Mouse (Mus musculus): Measurements from ENCODE around the gene Dnah7b. TPM values are rescaled to one million over a fixed set of nuclear protein-coding genes. Genes with fewer than 3 reads are reported as not detected.
"Not testable (repeated sequence)": the region's sequence is repeated elsewhere in the genome, so short reads cannot be mapped to it uniquely, and the experiment has no call there.

Gene Dnah7b
- polyA plus RNA-seq, 1 experiment from 2014 or later = 2.3 TPM

DNA sequence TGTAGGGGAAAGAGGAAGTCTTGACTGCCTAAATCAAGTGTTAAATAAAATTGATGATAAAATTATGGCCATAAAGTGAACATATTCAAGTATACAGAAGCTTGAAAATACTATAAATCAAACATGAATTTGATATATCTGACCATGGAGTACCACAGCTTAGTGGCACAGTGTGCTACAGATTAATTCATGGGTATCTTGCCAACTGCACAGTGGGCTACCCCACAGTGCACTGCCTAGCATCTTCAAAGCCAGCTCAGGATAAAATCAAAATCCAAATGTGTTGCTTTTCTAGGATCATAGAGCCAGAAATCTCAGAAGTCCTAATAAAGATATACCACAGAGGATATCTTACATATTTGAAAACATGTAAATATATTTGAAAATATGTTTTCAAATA, 46.5 kb downstream of the Dnah7b start:
- not testable (repeated sequence) for ATAC-seq (ENCODE audit: low FRiP score); H3K9me3 ChIP-seq (ENCODE audit: control insufficient read depth, low read length); H3K4me1 ChIP-seq (ENCODE audit: control insufficient read depth, insufficient read depth, low read length); H3K36me3 ChIP-seq (ENCODE audit: control insufficient read depth, insufficient read depth, low read length); H3K4me2 ChIP-seq; H3K9ac ChIP-seq (ENCODE audit: low read length); H3K27ac ChIP-seq (ENCODE audit: low read depth, low read length); DNase-seq (ENCODE audit: low spot score, missing footprints); H3K27me3 ChIP-seq (ENCODE audit: control insufficient read depth, insufficient read depth, low read length); H3K4me3 ChIP-seq (ENCODE audit: low read depth, low read length)

DNA sequence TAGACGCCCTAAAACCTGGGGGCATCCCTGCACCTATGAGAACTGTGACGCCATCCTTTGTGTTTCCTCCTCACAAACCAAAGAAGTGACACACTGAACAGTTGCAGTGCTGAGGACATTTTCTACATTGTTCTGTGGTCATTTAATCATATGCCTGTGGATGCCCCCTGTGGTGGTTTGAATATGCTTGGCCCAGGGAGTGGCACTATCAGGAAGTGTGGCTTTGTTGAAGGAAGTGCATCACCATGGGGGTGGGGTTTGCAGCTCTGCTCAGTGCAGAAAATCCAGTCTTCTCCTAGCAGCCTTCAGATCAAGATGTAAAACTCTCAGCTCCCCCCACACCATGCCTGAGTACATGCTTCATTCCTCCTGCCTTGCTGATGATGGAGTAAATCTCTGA, 51.1 kb downstream of the Dnah7b start:
- H3K9me3 ChIP-seq (ENCODE audit: control insufficient read depth, low read length); H3K27ac ChIP-seq (ENCODE audit: low read depth, low read length); ATAC-seq (ENCODE audit: low FRiP score); H3K9ac ChIP-seq (ENCODE audit: low read length); H3K4me2 ChIP-seq; H3K4me1 ChIP-seq (ENCODE audit: control insufficient read depth, insufficient read depth, low read length); H3K27me3 ChIP-seq (ENCODE audit: control insufficient read depth, insufficient read depth, low read length); H3K4me3 ChIP-seq (ENCODE audit: low read depth, low read length); DNase-seq (ENCODE audit: low spot score, missing footprints); H3K36me3 ChIP-seq (ENCODE audit: control insufficient read depth, insufficient read depth, low read length): not testable (repeated sequence)
- WGBS = 87% methylated on average over 2 of the region's 2 CpGs

GRCm38 (mm10) chr1:46128058-46128457, 61.9 kb downstream of the Dnah7b start:
- no peak for DNase-seq (ENCODE audit: low spot score, missing footprints)
- Histone ChIP-seq H3K36me3 (ENCODE audit: control insufficient read depth, insufficient read depth, low read length) (no peaks in the 10 kb centered on the region), H3K9ac (ENCODE audit: low read length) (no peak overlapping the region), H3K4me3 (ENCODE audit: low read depth, low read length) (no peak overlapping the region), H3K4me2 (no peak overlapping the region), H3K27me3 (ENCODE audit: control insufficient read depth, insufficient read depth, low read length) (no peaks in the 10 kb centered on the region), H3K4me1 (ENCODE audit: control insufficient read depth, insufficient read depth, low read length) (no peaks in the 10 kb centered on the region), H3K27ac (ENCODE audit: low read depth, low read length) (no peak overlapping the region), H3K9me3 (ENCODE audit: control insufficient read depth, low read length) (no peaks in the 10 kb centered on the region)
- no peak for ATAC-seq (ENCODE audit: low FRiP score)
- WGBS = 73% methylated on average over 4 of the region's 4 CpGs

GRCm38 (mm10) chr1:46196835-46197234, 130.7 kb downstream of the Dnah7b start:
- 18% methylated on average over 2 of the region's 2 CpGs for WGBS
- ATAC-seq (ENCODE audit: low FRiP score) = peak; percentile 70
- H3K27me3 ChIP-seq (ENCODE audit: control insufficient read depth, insufficient read depth, low read length); H3K4me3 ChIP-seq (ENCODE audit: low read depth, low read length); H3K9me3 ChIP-seq (ENCODE audit: control insufficient read depth, low read length); H3K27ac ChIP-seq (ENCODE audit: low read depth, low read length); H3K9ac ChIP-seq (ENCODE audit: low read length); H3K36me3 ChIP-seq (ENCODE audit: control insufficient read depth, insufficient read depth, low read length); DNase-seq (ENCODE audit: low spot score, missing footprints); H3K4me1 ChIP-seq (ENCODE audit: control insufficient read depth, insufficient read depth, low read length); H3K4me2 ChIP-seq: not testable (repeated sequence)

DNA sequence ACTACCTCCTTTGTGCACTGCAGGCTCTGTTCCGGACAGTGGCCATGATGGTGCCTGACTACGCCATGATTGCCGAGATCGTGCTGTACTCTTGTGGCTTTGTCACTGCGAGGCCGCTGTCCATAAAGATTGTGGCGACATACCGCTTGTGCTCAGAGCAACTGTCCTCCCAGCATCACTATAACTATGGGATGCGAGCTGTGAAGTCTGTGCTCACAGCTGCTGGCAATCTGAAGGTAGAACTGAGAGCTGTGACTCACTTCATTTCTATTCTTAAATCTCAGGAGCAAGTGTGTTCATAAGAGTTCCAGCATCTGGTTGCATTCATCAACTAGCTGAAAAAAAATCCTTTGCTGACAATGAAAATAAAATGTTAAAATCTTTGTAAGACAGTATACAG, 135.1 kb downstream of the Dnah7b start:
- not testable (repeated sequence) for DNase-seq (ENCODE audit: low spot score, missing footprints); H3K27ac ChIP-seq (ENCODE audit: low read depth, low read length); H3K9ac ChIP-seq (ENCODE audit: low read length); H3K36me3 ChIP-seq (ENCODE audit: control insufficient read depth, insufficient read depth, low read length); ATAC-seq (ENCODE audit: low FRiP score); H3K9me3 ChIP-seq (ENCODE audit: control insufficient read depth, low read length); H3K27me3 ChIP-seq (ENCODE audit: control insufficient read depth, insufficient read depth, low read length); H3K4me1 ChIP-seq (ENCODE audit: control insufficient read depth, insufficient read depth, low read length); H3K4me3 ChIP-seq (ENCODE audit: low read depth, low read length); H3K4me2 ChIP-seq
- WGBS = 94% methylated on average over 9 of the region's 9 CpGs

GRCm38 (mm10) chr1:46210014-46210588, 144.0 kb downstream of the Dnah7b start:
- not testable (repeated sequence) for H3K4me1 ChIP-seq (ENCODE audit: control insufficient read depth, insufficient read depth, low read length); H3K4me2 ChIP-seq; DNase-seq (ENCODE audit: low spot score, missing footprints); H3K9me3 ChIP-seq (ENCODE audit: control insufficient read depth, low read length); H3K9ac ChIP-seq (ENCODE audit: low read length); H3K27ac ChIP-seq (ENCODE audit: low read depth, low read length); H3K4me3 ChIP-seq (ENCODE audit: low read depth, low read length); H3K27me3 ChIP-seq (ENCODE audit: control insufficient read depth, insufficient read depth, low read length); H3K36me3 ChIP-seq (ENCODE audit: control insufficient read depth, insufficient read depth, low read length)
- ATAC-seq (ENCODE audit: low FRiP score) = peak; percentile 53
- 55% methylated on average over 2 of the region's 2 CpGs for WGBS

DNA sequence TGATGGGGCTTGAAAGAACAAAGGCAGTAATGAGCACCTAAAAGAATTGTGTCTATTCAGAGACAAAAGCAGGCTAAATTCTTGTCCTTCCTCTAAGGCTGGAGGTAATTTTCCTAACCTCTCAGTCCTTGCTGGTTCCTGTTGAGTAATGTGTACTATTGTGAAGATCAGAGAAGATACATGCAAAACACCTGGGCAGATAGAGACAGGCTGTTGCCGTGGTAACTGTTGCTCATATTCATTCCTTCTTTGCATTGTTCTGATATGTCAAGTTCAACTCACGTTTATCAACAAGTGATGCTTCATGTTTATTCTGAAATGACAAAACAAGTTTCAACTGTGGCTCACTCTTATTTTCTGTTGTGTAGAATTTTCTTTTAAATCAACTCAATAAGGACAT, 156.6 kb downstream of the Dnah7b start:
- not testable (repeated sequence) for H3K4me1 ChIP-seq (ENCODE audit: control insufficient read depth, insufficient read depth, low read length); H3K4me3 ChIP-seq (ENCODE audit: low read depth, low read length); H3K9me3 ChIP-seq (ENCODE audit: control insufficient read depth, low read length); H3K4me2 ChIP-seq; H3K27me3 ChIP-seq (ENCODE audit: control insufficient read depth, insufficient read depth, low read length); H3K36me3 ChIP-seq (ENCODE audit: control insufficient read depth, insufficient read depth, low read length); DNase-seq (ENCODE audit: low spot score, missing footprints); ATAC-seq (ENCODE audit: low FRiP score); H3K9ac ChIP-seq (ENCODE audit: low read length); H3K27ac ChIP-seq (ENCODE audit: low read depth, low read length)
- 86% methylated on average over 2 of the region's 2 CpGs for WGBS

DNA sequence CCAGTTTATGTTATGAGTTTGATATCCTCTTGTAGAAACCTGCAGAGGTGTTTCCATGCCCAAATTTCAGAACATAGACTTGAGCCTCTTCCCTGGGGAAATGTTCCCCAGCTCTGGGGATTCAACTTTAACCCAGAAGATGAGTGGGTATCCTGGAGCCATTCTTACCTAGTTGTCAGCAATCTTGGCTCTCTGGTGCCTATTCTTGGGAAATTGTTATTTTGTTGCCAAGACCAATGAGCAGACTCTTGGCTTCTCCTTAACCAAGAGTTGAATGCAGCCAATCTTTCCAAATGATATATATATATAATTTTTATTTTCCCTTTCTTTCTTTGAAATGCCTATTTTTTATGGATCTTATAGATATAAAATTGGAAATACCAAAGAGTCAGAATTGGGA, 160.0 kb downstream of the Dnah7b start:
- H3K36me3 ChIP-seq (ENCODE audit: control insufficient read depth, insufficient read depth, low read length); H3K27ac ChIP-seq (ENCODE audit: low read depth, low read length); H3K4me1 ChIP-seq (ENCODE audit: control insufficient read depth, insufficient read depth, low read length); H3K4me3 ChIP-seq (ENCODE audit: low read depth, low read length); DNase-seq (ENCODE audit: low spot score, missing footprints); ATAC-seq (ENCODE audit: low FRiP score); H3K9me3 ChIP-seq (ENCODE audit: control insufficient read depth, low read length); H3K4me2 ChIP-seq; H3K27me3 ChIP-seq (ENCODE audit: control insufficient read depth, insufficient read depth, low read length); H3K9ac ChIP-seq (ENCODE audit: low read length): not testable (repeated sequence)

DNA sequence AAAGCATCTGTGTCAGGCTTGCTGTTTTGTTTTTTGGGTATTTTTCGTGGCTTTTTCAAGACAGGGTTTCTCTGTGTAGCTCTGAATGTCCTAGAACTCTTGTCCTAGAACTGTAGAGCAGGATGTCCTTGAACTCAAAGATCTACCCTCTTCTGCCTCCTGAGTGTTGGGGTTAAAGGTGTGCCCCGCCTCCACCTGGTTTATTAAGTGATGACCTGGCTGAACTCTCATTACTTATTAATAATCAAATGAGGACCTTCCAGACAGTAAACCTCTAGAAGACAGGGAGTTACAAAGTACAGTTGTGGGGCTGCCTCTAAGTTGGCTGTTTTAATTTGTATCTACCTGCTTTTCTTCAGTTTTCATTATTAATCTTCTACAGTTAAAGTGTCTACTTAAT, 202.7 kb downstream of the Dnah7b start:
- H3K9me3 ChIP-seq (ENCODE audit: control insufficient read depth, low read length); H3K36me3 ChIP-seq (ENCODE audit: control insufficient read depth, insufficient read depth, low read length); H3K9ac ChIP-seq (ENCODE audit: low read length); H3K4me3 ChIP-seq (ENCODE audit: low read depth, low read length); H3K4me2 ChIP-seq; ATAC-seq (ENCODE audit: low FRiP score); H3K27me3 ChIP-seq (ENCODE audit: control insufficient read depth, insufficient read depth, low read length); DNase-seq (ENCODE audit: low spot score, missing footprints); H3K27ac ChIP-seq (ENCODE audit: low read depth, low read length); H3K4me1 ChIP-seq (ENCODE audit: control insufficient read depth, insufficient read depth, low read length): not testable (repeated sequence)
- 73% methylated on average over 2 of the region's 2 CpGs for WGBS

DNA sequence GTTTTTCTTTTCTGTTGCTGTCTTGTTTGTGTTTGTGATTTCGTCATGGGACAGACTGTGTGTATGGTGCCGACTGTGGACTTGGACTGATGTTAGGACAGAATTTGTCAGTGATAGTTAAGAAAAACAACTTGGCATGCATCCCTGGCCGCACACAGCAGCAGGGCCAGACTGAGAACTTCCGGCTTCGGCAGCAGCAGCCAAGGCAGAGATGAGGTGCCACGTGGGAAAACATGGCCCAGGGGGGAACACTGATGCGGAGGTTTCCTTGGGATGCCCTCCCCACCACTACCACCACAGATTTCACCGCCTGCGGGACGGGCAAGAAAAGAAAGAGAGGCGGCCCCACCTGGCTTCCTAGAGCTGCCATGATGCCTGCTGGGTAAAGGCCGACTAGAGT, 205.8 kb downstream of the Dnah7b start:
- no peak overlapping the region for H3K9ac ChIP-seq (ENCODE audit: low read length)
- no peak for ATAC-seq (ENCODE audit: low FRiP score)
- H3K27me3 ChIP-seq (ENCODE audit: control insufficient read depth, insufficient read depth, low read length) = no peaks in the 10 kb centered on the region
- DNase-seq (ENCODE audit: low spot score, missing footprints) = no peak
- H3K4me3 ChIP-seq (ENCODE audit: low read depth, low read length) = no peak overlapping the region
- no peaks in the 10 kb centered on the region for H3K9me3 ChIP-seq (ENCODE audit: control insufficient read depth, low read length)
- no peaks in the 10 kb centered on the region for H3K4me1 ChIP-seq (ENCODE audit: control insufficient read depth, insufficient read depth, low read length)
- no peaks in the 10 kb centered on the region for H3K36me3 ChIP-seq (ENCODE audit: control insufficient read depth, insufficient read depth, low read length)
- H3K4me2 ChIP-seq = no peak overlapping the region
- no peak overlapping the region for H3K27ac ChIP-seq (ENCODE audit: low read depth, low read length)
- WGBS = 84% methylated on average over 9 of the region's 12 CpGs
